Mouse (Mus musculus) forebrain, embryonic 14.5 days (tissue): ENCODE measurements around the gene Dip2b. TPM values are rescaled to one million over a fixed set of nuclear protein-coding genes. Genes with fewer than 3 reads are reported as not detected.
A peak's percentile ranks its signal among the peaks of the same experiment; 100 is the strongest.

Source experiments
- ATAC-seq: fragments of 200-750 bp; cut with Nextera tagmentation; 2 replicates; pipeline ENCODE4 v1.8.0; 2017; ENCODE audit warnings: mild to moderate bottlenecking, moderate library complexity
- DNase-seq: peaks from one replicate; pipeline ENCODE4 v3.0.0-alpha.2; 2015; ENCODE audit warnings: low spot score
- H3K27ac ChIP-seq: fragments of 300-500 bp; sonication (generic); 2 replicates; pipeline ENCODE4 v1.5.1; 2014; ENCODE audit warnings: low read depth, mild to moderate bottlenecking, control low read depth, low read length, moderate library complexity
- H3K27me3 ChIP-seq: fragments of 300-500 bp; sonication (generic); replicated peaks from 2 replicates; pipeline ENCODE4 v1.6.1; 2014; ENCODE audit warnings: low read length, control low read depth, mixed read lengths; ENCODE audit not compliant: control insufficient read depth, insufficient read depth
- H3K36me3 ChIP-seq: fragments of 300-500 bp; sonication (generic); 2 replicates; pipeline ENCODE4 v1.6.1; 2014; ENCODE audit warnings: low read length, control low read depth; ENCODE audit not compliant: control insufficient read depth, insufficient read depth
- H3K4me1 ChIP-seq: fragments of 300-500 bp; sonication (generic); 2 replicates; pipeline ENCODE4 v1.6.1; 2014; ENCODE audit warnings: antibody characterized with exemption, low read length, control low read depth; ENCODE audit not compliant: control insufficient read depth, insufficient read depth
- H3K4me2 ChIP-seq: fragments of 300-500 bp; sonication (generic); 2 replicates; pipeline ENCODE4 v1.6.1; 2014; ENCODE audit warnings: mild to moderate bottlenecking, control low read depth, low read length
- H3K4me3 ChIP-seq: fragments of 300-500 bp; sonication (generic); 2 replicates; pipeline ENCODE4 v1.5.1; 2014; ENCODE audit warnings: low read depth, low read length, control low read depth
- H3K9ac ChIP-seq: fragments of 300-500 bp; sonication (generic); 2 replicates; pipeline ENCODE4 v1.6.1; 2014; ENCODE audit warnings: mild to moderate bottlenecking, low read length, control low read depth, moderate library complexity
- H3K9me3 ChIP-seq: fragments of 300-500 bp; sonication (generic); replicated peaks from 2 replicates; pipeline ENCODE4 v1.6.1; 2016; ENCODE audit warnings: low read length, control low read depth, mixed read lengths; ENCODE audit not compliant: control insufficient read depth
- WGBS: fragments of 180-500 bp; shearing (Covaris S2); extraction: QIAGEN DNeasy Blood & Tissue Kit; methylation state at CpG from one replicate; pipeline ENCODE4 v1.1.7; 2014; 5-methylcytosine and 5-hydroxymethylcytosine counted together
- polyA plus RNA-seq: library from polyadenylated mRNA; unstranded; fragments of >200 nt; fragmentation: Nextera tagmentation; extraction: Ambion mirVana; gene quantifications from 2 replicates; pipeline ENCODE4 v1.2.1, GENCODE M21; 2014

The Dip2b gene
- polyA plus RNA-seq, 1 experiment from 2014 or later = 16.3 TPM

- Histone ChIP-seq H3K4me1 (no peaks in the 10 kb centered on the region), H3K27me3 (no peaks in the 10 kb centered on the region), H3K4me2 (no peak overlapping the region), H3K36me3 (no peaks in the 10 kb centered on the region), H3K27ac (no peak overlapping the region), H3K9me3 (no peaks in the 10 kb centered on the region), H3K9ac (no peak overlapping the region), H3K4me3 (no peak overlapping the region)
- ATAC-seq = no peak
- no peak for DNase-seq
- WGBS = 85% methylated on average over 9 of the region's 9 CpGs
Observed at GRCm38 (mm10) chr15:100073696-100074453, 35.4 kb downstream of the Dip2b start.

GRCm38 (mm10) chr15:100074754-100075153, 36.3 kb downstream of the Dip2b start:
- Histone ChIP-seq H3K9ac (no peak overlapping the region), H3K4me3 (no peak overlapping the region), H3K4me2 (no peak overlapping the region), H3K9me3 (no peaks in the 10 kb centered on the region), H3K27me3 (no peaks in the 10 kb centered on the region), H3K36me3 (no peaks in the 10 kb centered on the region), H3K4me1 (no peaks in the 10 kb centered on the region), H3K27ac (no peak overlapping the region)
- DNase-seq = no peak
- no peak for ATAC-seq
- 43% methylated on average over 8 of the region's 8 CpGs for WGBS

GRCm38 (mm10) chr15:100076362-100076761, 37.9 kb downstream of the Dip2b start:
- Histone ChIP-seq H3K4me3 (no peak overlapping the region), H3K9ac (no peak overlapping the region), H3K4me2 (no peak overlapping the region), H3K9me3 (no peaks in the 10 kb centered on the region), H3K4me1 (peaks cover 3% of the 10 kb centered on the region; the same call in 1 of the 2 replicates), H3K27ac (no peak overlapping the region), H3K27me3 (no peaks in the 10 kb centered on the region), H3K36me3 (no peaks in the 10 kb centered on the region)
- DNase-seq (no peak), ATAC-seq (no peak)
- 77% methylated on average over 4 of the region's 4 CpGs for WGBS

- ATAC-seq (no peak), DNase-seq (no peak)
- Histone ChIP-seq H3K4me2 (no peak overlapping the region), H3K27me3 (no peaks in the 10 kb centered on the region), H3K9ac (no peak overlapping the region), H3K4me1 (peaks cover 12% of the 10 kb centered on the region), H3K36me3 (no peaks in the 10 kb centered on the region), H3K27ac (no peak overlapping the region), H3K9me3 (no peaks in the 10 kb centered on the region), H3K4me3 (no peak overlapping the region)
- 56% methylated on average over 1 of the region's 1 CpGs for WGBS
Observed at GRCm38 (mm10) chr15:100080833-100081477, 42.5 kb downstream of the Dip2b start.

GRCm38 (mm10) chr15:100081478-100081998, 43.1 kb downstream of the Dip2b start:
- no peak overlapping the region for H3K4me2 ChIP-seq
- ATAC-seq = no peak
- no peak overlapping the region for H3K9ac ChIP-seq
- DNase-seq = peak; percentile 19
- peaks cover 12% of the 10 kb centered on the region for H3K4me1 ChIP-seq
- H3K27me3 ChIP-seq = no peaks in the 10 kb centered on the region
- H3K4me3 ChIP-seq = no peak overlapping the region
- 0 out of 2 replicates have a peak overlapping the region, but pooled peaks have one; percentile 1 for H3K27ac ChIP-seq
- no peaks in the 10 kb centered on the region for H3K36me3 ChIP-seq
- H3K9me3 ChIP-seq = no peaks in the 10 kb centered on the region
- WGBS = 36% methylated on average over 6 of the region's 6 CpGs

GRCm38 (mm10) chr15:100082052-100082451, 43.6 kb downstream of the Dip2b start:
- Histone ChIP-seq H3K36me3 (no peaks in the 10 kb centered on the region), H3K4me1 (peaks cover 12% of the 10 kb centered on the region), H3K4me2 (no peak overlapping the region), H3K27me3 (no peaks in the 10 kb centered on the region), H3K4me3 (no peak overlapping the region), H3K27ac (0 out of 2 replicates have a peak overlapping the region, but pooled peaks have one; percentile 1), H3K9me3 (no peaks in the 10 kb centered on the region), H3K9ac (no peak overlapping the region)
- 71% methylated on average over 8 of the region's 8 CpGs for WGBS
- no peak for DNase-seq
- no peak for ATAC-seq

GRCm38 (mm10) chr15:100082733-100083132, 44.3 kb downstream of the Dip2b start:
- WGBS = 95% methylated on average over 5 of the region's 5 CpGs
- H3K4me3 ChIP-seq = no peak overlapping the region
- H3K4me2 ChIP-seq = no peak overlapping the region
- ATAC-seq = no peak
- no peaks in the 10 kb centered on the region for H3K27me3 ChIP-seq
- no peak overlapping the region for H3K27ac ChIP-seq
- DNase-seq = no peak
- no peak overlapping the region for H3K9ac ChIP-seq
- H3K9me3 ChIP-seq = no peaks in the 10 kb centered on the region
- H3K4me1 ChIP-seq = peaks cover 12% of the 10 kb centered on the region
- H3K36me3 ChIP-seq = no peaks in the 10 kb centered on the region

GRCm38 (mm10) chr15:100083882-100084281, 45.4 kb downstream of the Dip2b start:
- WGBS = 77% methylated on average over 6 of the region's 6 CpGs
- Histone ChIP-seq H3K4me2 (no peak overlapping the region), H3K4me3 (no peak overlapping the region), H3K27ac (no peak overlapping the region), H3K27me3 (no peaks in the 10 kb centered on the region), H3K9ac (no peak overlapping the region), H3K4me1 (peaks cover 12% of the 10 kb centered on the region), H3K36me3 (no peaks in the 10 kb centered on the region), H3K9me3 (no peaks in the 10 kb centered on the region)
- ATAC-seq (no peak), DNase-seq (no peak)

GRCm38 (mm10) chr15:100084882-100085281, 46.4 kb downstream of the Dip2b start:
- H3K27me3 ChIP-seq = no peaks in the 10 kb centered on the region
- no peaks in the 10 kb centered on the region for H3K9me3 ChIP-seq
- 91% methylated on average over 4 of the region's 4 CpGs for WGBS
- no peak overlapping the region for H3K9ac ChIP-seq
- ATAC-seq = no peak
- H3K27ac ChIP-seq = no peak overlapping the region
- no peaks in the 10 kb centered on the region for H3K36me3 ChIP-seq
- H3K4me1 ChIP-seq = peaks cover 12% of the 10 kb centered on the region
- no peak for DNase-seq
- H3K4me3 ChIP-seq = no peak overlapping the region
- no peak overlapping the region for H3K4me2 ChIP-seq
